Mouse (Mus musculus): ENCODE results near the gene Spata9.

DNA sequence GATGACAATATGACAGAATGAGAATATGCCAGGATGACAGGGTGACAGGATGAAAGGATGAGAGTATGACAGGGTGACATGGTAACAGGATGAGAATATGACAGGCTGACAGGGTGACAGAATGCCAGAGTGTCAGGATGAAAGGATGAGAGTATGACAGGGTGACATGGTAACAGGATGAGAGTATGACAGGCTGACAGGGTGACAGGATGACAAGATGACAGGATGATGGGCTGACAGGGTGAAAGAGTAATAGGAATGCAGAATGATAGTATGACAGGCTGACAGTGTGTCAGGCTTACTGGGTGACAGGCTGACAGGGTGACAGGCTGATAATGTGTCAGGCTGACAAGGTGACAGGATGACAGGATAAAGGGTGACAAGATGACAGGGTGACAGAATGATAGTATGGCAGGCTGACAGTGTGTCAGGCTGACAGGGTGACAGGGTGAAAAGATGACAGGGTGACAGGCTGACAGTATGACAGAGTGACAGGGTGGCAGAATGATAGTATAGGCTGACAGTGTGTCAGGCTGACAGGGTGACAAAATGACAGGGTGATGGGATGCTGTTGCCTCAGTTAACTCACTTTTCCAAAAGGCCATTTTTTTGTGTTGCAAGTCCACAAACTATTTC, 11.5 kb upstream of the Spata9 start:
- no peak for TF ChIP-seq CTCF (IDR thresholded peaks at IDR 0.05)
- no peak for TF ChIP-seq POLR2A (IDR thresholded peaks at IDR 0.05; ENCODE audit: insufficient read depth, low read depth, low read length)
